Mouse (Mus musculus): ENCODE data around the gene Naa10.

DNA sequence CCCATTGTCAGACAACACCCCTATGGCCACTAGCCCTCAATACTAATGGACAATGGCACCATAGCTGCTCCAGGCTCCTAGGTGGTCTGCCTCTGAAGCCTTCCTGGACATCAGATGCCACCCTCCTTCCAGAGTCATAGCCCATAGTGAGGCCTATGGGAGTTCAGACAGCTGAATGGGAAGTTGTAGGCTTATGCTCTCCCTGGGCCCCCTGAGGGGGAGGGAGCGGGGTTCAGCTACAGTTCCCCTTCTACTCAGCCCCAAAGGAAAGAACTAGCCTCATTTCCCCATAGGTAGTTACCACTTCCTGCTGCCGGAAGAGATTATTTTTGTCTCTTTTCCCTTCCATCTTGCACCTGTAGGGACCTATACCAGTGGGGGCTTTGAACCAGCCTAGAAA lies 10.2 kb downstream of the Naa10 start:
- no peak for TF ChIP-seq CTCF (IDR thresholded peaks at IDR 0.05; ENCODE audit: low read depth)
- no peak for TF ChIP-seq EP300 (IDR thresholded peaks at IDR 0.05; ENCODE audit: low read depth)
